Mouse (Mus musculus) MEL (cell line): ENCODE results near the gene Ebi3.

ENCODE experiments used
- CTCF ChIP-seq, 3 experiments: IDR thresholded peaks in 2 of 3; conservative IDR thresholded peaks in 1 of 3; 2 replicates each; pipeline ENCODE4 v1.5.1; 2011 to 2012; ENCODE audit warnings: low read length in 3 of 3, low read depth in 2 of 3, mild to moderate bottlenecking in 2 of 3, improper control_type of control experiment in 1 of 3, inconsistent platforms in 1 of 3, mixed read lengths in 1 of 3, moderate library complexity in 1 of 3; ENCODE audit not compliant: control insufficient read depth in 1 of 3, insufficient read depth in 1 of 3, poor library complexity in 1 of 3, severe bottlenecking in 1 of 3
- E2F4 ChIP-seq: IDR thresholded peaks from 2 replicates; pipeline ENCODE4 v1.6.1; 2011; ENCODE audit warnings: low read depth, low read length, improper control_type of control experiment, borderline replicate concordance
- ELF1 ChIP-seq: IDR thresholded peaks from 2 replicates; pipeline ENCODE4 v1.6.1; 2014; ENCODE audit warnings: low read depth, mild to moderate bottlenecking, inconsistent platforms, low read length, improper control_type of control experiment, moderate library complexity
- EP300 ChIP-seq, 2 experiments: IDR thresholded peaks; 2 replicates each; pipeline ENCODE4 v1.6.1; 2011; ENCODE audit warnings: improper control_type of control experiment in 2 of 2, low read length in 2 of 2, low read depth in 1 of 2, mild to moderate bottlenecking in 1 of 2
- ETS1 ChIP-seq: IDR thresholded peaks from 2 replicates; pipeline ENCODE4 v1.6.1; 2012; ENCODE audit warnings: low read depth, mild to moderate bottlenecking, inconsistent platforms, low read length, improper control_type of control experiment, moderate library complexity
- GATA1 ChIP-seq: IDR thresholded peaks from 2 replicates; pipeline ENCODE4 v1.6.1; 2011; ENCODE audit warnings: low read depth, low read length, improper control_type of control experiment
- MAX ChIP-seq: IDR thresholded peaks from 2 replicates; pipeline ENCODE4 v1.6.1; 2011; ENCODE audit warnings: low read length, improper control_type of control experiment
- POLR2A ChIP-seq, 2 experiments: IDR thresholded peaks; 2 replicates each; pipeline ENCODE4 v1.6.1; 2011 to 2012; ENCODE audit warnings: low read length in 2 of 2, mild to moderate bottlenecking in 2 of 2, control low read depth in 1 of 2, improper control_type of control experiment in 1 of 2, low read depth in 1 of 2, moderate library complexity in 1 of 2; ENCODE audit not compliant: control insufficient read depth in 1 of 2, insufficient read depth in 1 of 2, poor library complexity in 1 of 2
- POLR2AphosphoS5 ChIP-seq: IDR thresholded peaks from 2 replicates; pipeline ENCODE4 v1.6.1; 2012; ENCODE audit warnings: low read depth, borderline replicate concordance, mild to moderate bottlenecking, inconsistent platforms, low read length, moderate library complexity, mixed read lengths
- RAD21 ChIP-seq: IDR thresholded peaks from 2 replicates; pipeline ENCODE4 v1.6.1; 2011; ENCODE audit warnings: mild to moderate bottlenecking, low read depth, low read length, improper control_type of control experiment
- TBP ChIP-seq: IDR thresholded peaks from 2 replicates; pipeline ENCODE4 v1.8.0; 2011; ENCODE audit warnings: low read depth, low read length, improper control_type of control experiment

DNA sequence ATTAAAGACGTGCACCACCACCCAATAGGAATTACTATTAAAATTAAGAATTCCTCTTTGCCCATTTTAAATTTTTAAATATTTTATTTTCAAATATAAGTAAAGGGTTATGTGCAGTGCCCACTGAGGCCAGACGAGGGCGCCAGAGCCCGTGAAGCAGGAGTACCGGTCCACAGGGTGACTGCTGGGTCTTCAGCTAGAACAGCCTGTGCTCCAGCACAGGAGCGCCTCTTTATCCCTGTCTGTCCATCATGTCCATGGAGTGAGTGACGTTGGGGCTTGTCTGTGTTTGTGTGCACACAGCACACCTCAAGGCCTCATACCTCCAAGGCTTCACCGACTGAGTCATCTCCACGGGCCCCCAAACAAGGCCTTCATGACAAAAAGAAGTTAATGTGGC is 4.7 kb downstream of the Ebi3 start:
- TF ChIP-seq EP300 (IDR thresholded peaks at IDR 0.05; ENCODE audit: low read depth in 1 of 2, low read length in 2 of 2) (no peak), RAD21 (peak; percentile 88), MAX (no peak), ETS1 (no peak), GATA1 (no peak), CTCF (IDR thresholded peaks at IDR 0.05 in 2 of 3, conservative IDR thresholded peaks at IDR 0.05 in 1 of 3; ENCODE audit: control insufficient read depth in 1 of 3, insufficient read depth in 1 of 3, low read depth in 2 of 3, low read length in 3 of 3, poor library complexity in 1 of 3, severe bottlenecking in 1 of 3) (peak; percentile 83 to 89 (median 87)), TBP (no peak), POLR2AphosphoS5 (no peak), ELF1 (no peak), POLR2A (IDR thresholded peaks at IDR 0.05; ENCODE audit: control insufficient read depth in 1 of 2, insufficient read depth in 1 of 2, low read depth in 1 of 2, low read length in 2 of 2, poor library complexity in 1 of 2) (no peak; a peak in 1 of 4 replicates), E2F4 (no peak)
